Mouse (Mus musculus) liver, postnatal 0 days (tissue): Measurements from ENCODE around the gene Msln.

Source experiments
- CTCF ChIP-seq: sonication (generic); IDR thresholded peaks from 2 replicates; pipeline ENCODE4 v1.5.1; 2016; ENCODE audit warnings: antibody characterized with exemption, low read depth
- EP300 ChIP-seq: IDR thresholded peaks from 2 replicates; pipeline ENCODE4 v1.6.1; 2016; ENCODE audit warnings: antibody characterized with exemption, low read depth, mild to moderate bottlenecking

GRCm38 (mm10) chr17:25755627-25756377 lies 1.6 kb upstream of the Msln start:
- TF ChIP-seq CTCF (no peak), EP300 (no peak)
